Mouse (Mus musculus) left cerebral cortex, adult 9 months (tissue): Measurements from ENCODE around the gene Vipr1.

Source experiments
- DNase-seq, 2 experiments: peaks; one replicate each; pipeline ENCODE4 v3.0.0; 2022; ENCODE audit warnings: low spot score in 2 of 2

The Vipr1 gene

GRCm38 (mm10) chr9:121718792-121719318, 76.3 kb downstream of the Vipr1 start, which contains the start of gene Nktr:
Nktr (plus strand) TSS chr9:121719169.
- DNase-seq, result peak; percentile 96 to 98

- DNase-seq, result no peak
These were observed 77.1 kb downstream of the Vipr1 start for GRCm38 (mm10) chr9:121719347-121720331.
